Mouse (Mus musculus) liver, adult 2 months (tissue): ENCODE data around the gene Bdnf. TPM values are rescaled to one million over a fixed set of nuclear protein-coding genes. Genes with fewer than 3 reads are reported as not detected.

Source experiments
- DNase-seq: peaks from one replicate; pipeline ENCODE4 v3.0.0-alpha.2; 2011; ENCODE audit warnings: low read depth, low spot score; ENCODE audit errors: extremely low read depth
- H3K27ac ChIP-seq: fragments of 200-500 bp; replicated peaks from 2 replicates; pipeline ENCODE4 v1.5.1; 2012; ENCODE audit warnings: low read depth, mild to moderate bottlenecking, control low read depth, inconsistent platforms, low read length; ENCODE audit not compliant: insufficient read depth
- H3K27me3 ChIP-seq: fragments of 200-500 bp; 2 replicates; pipeline ENCODE4 v1.6.1; 2012; ENCODE audit warnings: mild to moderate bottlenecking, moderate library complexity, low read length, inconsistent platforms; ENCODE audit not compliant: control insufficient read depth, insufficient read depth
- H3K36me3 ChIP-seq: fragments of 200-500 bp; 2 replicates; pipeline ENCODE4 v1.6.1; 2012; ENCODE audit warnings: low read length, inconsistent platforms; ENCODE audit not compliant: control insufficient read depth, insufficient read depth
- H3K4me1 ChIP-seq: fragments of 200-500 bp; 2 replicates; pipeline ENCODE4 v1.6.1; 2011; ENCODE audit warnings: low read length; ENCODE audit not compliant: control insufficient read depth, insufficient read depth
- H3K4me3 ChIP-seq: fragments of 200-500 bp; 2 replicates; pipeline ENCODE4 v1.5.1; 2011; ENCODE audit warnings: low read depth, mild to moderate bottlenecking, control low read depth, low read length, moderate library complexity; ENCODE audit not compliant: insufficient read depth
- H3K79me2 ChIP-seq: fragments of 200-500 bp; 2 replicates; pipeline ENCODE4 v1.6.1; 2012; ENCODE audit warnings: inconsistent platforms, mild to moderate bottlenecking, low read length, moderate library complexity; ENCODE audit not compliant: control insufficient read depth, insufficient read depth
- H3K9ac ChIP-seq: fragments of 200-500 bp; 2 replicates; pipeline ENCODE4 v1.6.1; 2012; ENCODE audit warnings: low read depth, mild to moderate bottlenecking, control low read depth, inconsistent platforms, low read length
- CTCF ChIP-seq: fragments of 200-500 bp; IDR thresholded peaks from 2 replicates; pipeline ENCODE4 v1.5.1; 2011; ENCODE audit warnings: low read depth, low read length, control low read depth
- POLR2A ChIP-seq: fragments of 200-500 bp; IDR thresholded peaks from 2 replicates; pipeline ENCODE4 v1.6.1; 2011; ENCODE audit warnings: low read length, control low read depth; ENCODE audit not compliant: insufficient read depth; ENCODE audit errors: extremely low read depth
- WGBS: fragments of 180-500 bp; shearing (Covaris S2); methylation state at CpG from one replicate; pipeline ENCODE4 v1.1.7; 2018; 5-methylcytosine and 5-hydroxymethylcytosine counted together
- polyA plus RNA-seq: library from polyadenylated mRNA; depleted of rRNA; stranded (reverse); fragments of >200 nt; gene quantifications from 2 replicates; pipeline ENCODE4 v1.2.3, GENCODE M21; 2012
- total RNA-seq: library from RNA; depleted of rRNA; stranded (reverse); fragments of >200 nt; gene quantifications from 2 replicates; pipeline ENCODE4 v1.2.3, GENCODE M21; 2014

Bdnf gene
- total and polyA plus RNA-seq, 2 experiments: 0.09 to 0.83 TPM

DNA sequence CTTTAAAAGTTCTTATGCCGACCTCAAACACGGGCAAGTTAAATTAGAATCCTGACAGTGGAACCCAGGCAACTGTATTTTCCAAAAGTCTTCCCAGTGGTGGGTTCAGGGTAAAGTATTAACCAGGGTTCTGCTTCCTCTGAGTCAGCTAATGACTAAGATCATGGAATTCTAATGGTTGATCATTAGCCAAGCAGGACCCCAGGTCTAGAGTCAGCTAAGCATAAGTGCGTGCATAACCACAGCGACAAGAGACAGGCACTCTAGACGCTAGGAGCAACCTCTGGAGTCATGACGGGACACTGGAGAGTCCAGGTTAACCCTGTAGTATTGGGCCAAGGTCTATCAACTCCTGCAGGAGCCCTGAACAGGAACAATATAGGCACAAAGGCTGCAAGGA, 60.2 kb downstream of the Bdnf start:
- Histone ChIP-seq H3K9ac (no peak overlapping the region), H3K36me3 (no peaks in the 10 kb centered on the region), H3K4me1 (no peaks in the 10 kb centered on the region), H3K27me3 (no peaks in the 10 kb centered on the region), H3K27ac (no peak overlapping the region), H3K79me2 (no peaks in the 10 kb centered on the region), H3K4me3 (no peak overlapping the region)
- TF ChIP-seq CTCF (no peak), POLR2A (no peak)
- WGBS: 70% methylated on average over 6 of the region's 6 CpGs
- no peak for DNase-seq

DNA sequence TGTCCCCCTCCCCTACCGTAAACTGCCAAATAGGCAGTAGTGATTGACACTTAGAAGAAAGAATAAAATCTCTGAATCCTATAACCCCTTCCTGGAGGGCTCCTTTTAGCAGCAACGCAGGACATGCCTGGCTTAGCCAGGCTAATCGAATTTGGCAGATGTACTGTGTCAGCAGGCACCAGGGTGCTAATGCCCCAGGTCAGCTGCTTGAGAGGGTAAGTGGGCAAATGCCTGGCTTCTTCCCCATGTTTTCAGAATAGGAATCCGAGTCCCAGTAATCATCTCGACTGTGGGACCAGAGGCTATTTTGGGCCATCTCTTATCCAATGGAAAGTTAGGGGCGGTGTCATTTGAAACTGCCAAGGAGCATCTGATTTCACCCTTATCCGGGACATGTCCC, 60.8 kb downstream of the Bdnf start:
- peaks cover 3% of the 10 kb centered on the region; the same call in 1 of the 2 replicates for H3K4me1 ChIP-seq
- 73% methylated on average over 7 of the region's 7 CpGs for WGBS
- TF ChIP-seq CTCF: no peak
- TF ChIP-seq POLR2A: no peak

DNA sequence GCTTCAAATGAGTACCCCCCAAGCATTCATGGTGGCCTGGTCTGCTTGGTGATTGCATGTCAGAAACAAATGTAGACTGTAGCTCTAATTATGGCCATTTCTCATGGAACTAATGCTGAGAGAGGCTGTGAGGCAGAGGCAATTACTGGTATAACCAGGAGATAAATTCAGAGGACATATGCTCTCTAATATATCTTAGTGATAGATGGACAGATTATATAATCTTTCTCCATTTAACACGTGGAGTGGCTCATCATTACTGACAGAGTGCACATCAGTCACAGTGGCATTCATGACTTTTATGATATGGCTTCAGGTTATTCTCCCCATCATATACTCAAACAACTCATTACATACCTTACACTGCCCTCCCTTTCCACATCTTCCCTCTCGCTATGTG, 61.8 kb downstream of the Bdnf start:
- Histone ChIP-seq H3K4me1 (peaks cover 3% of the 10 kb centered on the region; the same call in 1 of the 2 replicates), H3K27me3 (no peaks in the 10 kb centered on the region), H3K9ac (no peak overlapping the region), H3K4me3 (no peak overlapping the region), H3K79me2 (no peaks in the 10 kb centered on the region), H3K36me3 (no peaks in the 10 kb centered on the region), H3K27ac (no peak overlapping the region)
- TF ChIP-seq POLR2A (no peak), CTCF (no peak)
- DNase-seq: no peak
- 74% methylated on average over 2 of the region's 2 CpGs for WGBS

More for the DNA sequence above, 60.8 kb downstream of the Bdnf start:
- Histone ChIP-seq H3K4me3 (no peak overlapping the region), H3K9ac (no peak overlapping the region), H3K27ac (no peak overlapping the region), H3K79me2 (no peaks in the 10 kb centered on the region), H3K36me3 (no peaks in the 10 kb centered on the region), H3K27me3 (no peaks in the 10 kb centered on the region)
- DNase-seq: no peak

DNA sequence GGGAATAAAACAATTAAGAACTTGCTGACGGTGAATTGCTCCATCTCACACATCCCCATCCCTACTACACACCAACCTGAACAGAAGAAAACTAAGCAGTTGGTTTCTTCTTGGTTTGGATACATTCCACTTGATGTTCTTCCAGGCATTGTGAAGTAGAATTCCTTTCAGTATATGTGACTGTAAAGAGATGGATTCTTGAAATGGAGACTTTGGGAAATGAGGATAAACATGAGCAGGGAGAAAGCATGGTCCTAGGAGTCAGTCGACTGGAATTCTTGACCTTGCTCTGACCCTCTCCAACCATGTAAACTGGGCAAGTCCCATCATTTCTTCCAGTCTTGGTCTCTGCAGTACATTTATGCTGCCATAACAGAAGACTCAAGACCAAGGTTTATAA, 63.8 kb downstream of the Bdnf start:
- Histone ChIP-seq H3K27me3 (no peaks in the 10 kb centered on the region), H3K36me3 (no peaks in the 10 kb centered on the region), H3K79me2 (no peaks in the 10 kb centered on the region), H3K4me1 (peaks cover 3% of the 10 kb centered on the region; the same call in 1 of the 2 replicates), H3K4me3 (no peak overlapping the region), H3K27ac (no peak overlapping the region), H3K9ac (no peak overlapping the region)
- DNase-seq: no peak
- WGBS: 82% methylated on average over 2 of the region's 2 CpGs
- TF ChIP-seq CTCF (no peak), POLR2A (no peak)

DNA sequence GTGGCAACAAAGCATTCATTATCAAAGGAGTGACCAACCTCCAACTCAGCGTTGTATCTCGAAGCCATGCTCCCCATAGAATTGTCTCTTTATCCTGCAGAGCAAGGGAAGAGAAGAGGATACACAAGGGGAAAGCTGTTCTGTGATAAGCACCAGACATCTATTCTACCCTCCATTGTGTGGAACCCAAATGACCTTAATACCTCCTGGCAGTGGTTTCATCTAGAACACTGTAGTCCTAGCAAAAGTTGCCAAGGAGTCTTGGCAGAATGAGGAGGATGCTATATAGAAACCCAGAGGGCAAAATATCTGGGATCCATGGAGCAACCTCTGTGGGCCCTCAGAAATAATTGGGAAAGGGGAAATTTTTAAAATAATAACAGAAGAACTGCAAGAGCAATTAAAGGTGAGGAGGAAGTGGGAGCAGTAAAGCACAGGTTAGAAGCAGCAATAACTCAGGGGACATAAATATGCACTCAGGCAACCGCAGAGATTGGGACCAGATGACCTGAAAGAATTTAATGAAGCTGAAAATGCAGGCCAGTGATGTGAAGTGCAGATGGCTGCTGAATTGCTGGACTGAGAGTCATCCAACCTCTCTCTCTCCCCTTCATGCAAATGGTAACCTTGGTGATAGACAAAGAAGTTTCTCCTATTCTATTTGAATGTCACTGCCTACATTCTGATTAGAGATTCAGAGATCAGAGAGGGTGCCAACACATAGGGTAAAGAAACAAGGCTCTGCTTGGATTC, 68.9 kb downstream of the Bdnf start:
- DNase-seq: no peak
- Histone ChIP-seq H3K27ac (no peak overlapping the region), H3K79me2 (no peaks in the 10 kb centered on the region), H3K9ac (no peak overlapping the region), H3K27me3 (no peaks in the 10 kb centered on the region), H3K4me3 (no peak overlapping the region), H3K36me3 (no peaks in the 10 kb centered on the region), H3K4me1 (peaks cover 7% of the 10 kb centered on the region; the same call in 1 of the 2 replicates)
- no peak for TF ChIP-seq CTCF
- no peak for TF ChIP-seq POLR2A
- 88% methylated on average over 3 of the region's 3 CpGs for WGBS

DNA sequence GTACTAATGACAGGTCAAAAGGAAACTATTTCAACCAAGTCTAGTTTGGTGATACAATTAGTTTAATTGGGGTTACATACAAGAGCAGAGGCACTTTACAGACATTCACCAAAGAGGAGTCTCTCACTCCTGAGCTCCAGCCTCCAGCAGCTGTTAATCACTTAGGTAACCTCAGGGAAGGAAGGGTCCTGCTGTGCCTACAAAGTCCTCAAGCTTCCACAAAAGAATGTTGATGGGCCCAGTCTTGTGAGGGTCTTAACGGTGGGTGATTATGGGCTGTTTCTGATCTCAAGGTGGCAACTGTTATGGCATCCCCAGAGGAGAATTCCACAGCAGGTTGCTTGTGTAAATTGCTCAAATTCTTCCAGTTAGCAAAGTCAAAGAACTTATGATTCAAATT, 71.7 kb downstream of the Bdnf start:
- Histone ChIP-seq H3K4me3 (no peak overlapping the region), H3K36me3 (no peaks in the 10 kb centered on the region), H3K9ac (no peak overlapping the region), H3K79me2 (no peaks in the 10 kb centered on the region), H3K4me1 (peaks cover 8% of the 10 kb centered on the region; the same call in 1 of the 2 replicates), H3K27ac (no peak overlapping the region), H3K27me3 (no peaks in the 10 kb centered on the region)
- DNase-seq: no peak
- WGBS: 33% methylated on average over 1 of the region's 1 CpGs
- TF ChIP-seq POLR2A: no peak
- TF ChIP-seq CTCF: no peak
